Mouse (Mus musculus) E14TG2a.4 (cell line): ENCODE data around the gene Lrfn3.

ENCODE experiments used
- CTCF ChIP-seq: conservative IDR thresholded peaks from 2 replicates; pipeline ENCODE4 v1.5.1; 2014; ENCODE audit warnings: low read length
- NANOG ChIP-seq: IDR thresholded peaks from 2 replicates; pipeline ENCODE4 v1.6.1; 2014; ENCODE audit warnings: borderline replicate concordance, low read length, mixed read lengths

DNA sequence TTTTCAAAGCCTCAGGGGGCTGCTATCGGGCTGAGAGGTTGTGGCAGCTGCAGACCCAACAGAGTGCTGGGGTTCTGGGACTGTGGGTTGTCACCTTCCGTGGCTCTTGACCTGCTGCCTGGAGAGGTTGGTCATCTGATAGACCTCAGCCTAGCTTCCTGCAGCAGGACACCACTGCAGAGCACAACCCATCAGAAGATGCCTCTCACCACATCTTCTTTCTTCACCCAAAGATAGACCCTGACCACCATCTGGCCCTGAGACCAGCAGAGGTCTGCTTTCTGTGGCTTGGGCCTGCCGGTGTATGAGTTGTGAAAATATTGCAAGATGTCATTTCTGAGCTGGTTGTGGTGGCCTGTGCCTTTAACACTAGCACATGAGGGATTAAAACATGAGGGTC, 48.5 kb upstream of the Lrfn3 start:
- TF ChIP-seq CTCF, result no peak
- no peak for TF ChIP-seq NANOG
